Mouse (Mus musculus): Measurements from ENCODE around the gene Ddx23. TPM values are rescaled to one million over a fixed set of nuclear protein-coding genes. Genes with fewer than 3 reads are reported as not detected.

The Ddx23 gene
- total RNA-seq, 2 experiments from 2014 or later = 75.5 to 84.3 TPM

GRCm38 (mm10) chr15:98632921-98633320, 29.8 kb downstream of the Ddx23 start:
- DNase-seq = no peak

GRCm38 (mm10) chr15:98632107-98632744, 30.5 kb downstream of the Ddx23 start:
- peak; percentile 79 to 82 for DNase-seq

GRCm38 (mm10) chr15:98631493-98631892, 31.2 kb downstream of the Ddx23 start:
- peak; percentile 65 to 80 for DNase-seq

GRCm38 (mm10) chr15:98630540-98630939, 32.2 kb downstream of the Ddx23 start, which contains the start of gene Cacnb3:
Gene Cacnb3, plus strand, starts transcription at chr15:98630840.
- no peak for DNase-seq

- no peak for DNase-seq
These were observed 33.2 kb downstream of the Ddx23 start for GRCm38 (mm10) chr15:98629464-98629863.

GRCm38 (mm10) chr15:98628589-98629254, 34.0 kb downstream of the Ddx23 start:
- DNase-seq = no peak

- no peak for DNase-seq
These were observed 36.0 kb downstream of the Ddx23 start for GRCm38 (mm10) chr15:98626487-98627212.

- no peak for DNase-seq
These were observed 36.6 kb downstream of the Ddx23 start for GRCm38 (mm10) chr15:98626078-98626477.

- no peak for DNase-seq
These were observed 39.3 kb downstream of the Ddx23 start for GRCm38 (mm10) chr15:98623361-98623821.

- no peak for DNase-seq
These were observed 40.0 kb downstream of the Ddx23 start for GRCm38 (mm10) chr15:98622721-98623120.

- no peak for DNase-seq
These were observed 40.5 kb downstream of the Ddx23 start for GRCm38 (mm10) chr15:98622199-98622598.

- peak; percentile 76 to 79 for DNase-seq
These were observed 45.5 kb downstream of the Ddx23 start for GRCm38 (mm10) chr15:98617176-98617537.

GRCm38 (mm10) chr15:98616362-98617175, 46.1 kb downstream of the Ddx23 start:
- DNase-seq = no peak

- no peak for DNase-seq
These were observed 46.9 kb downstream of the Ddx23 start for GRCm38 (mm10) chr15:98615751-98616150.

- no peak for DNase-seq
These were observed 47.7 kb downstream of the Ddx23 start for GRCm38 (mm10) chr15:98614971-98615370.

- peak in 1 of 2 experiments; percentile 51 for DNase-seq
These were observed 48.1 kb downstream of the Ddx23 start for GRCm38 (mm10) chr15:98614551-98614950.

- DNase-seq = no peak
These were observed 50.5 kb downstream of the Ddx23 start for GRCm38 (mm10) chr15:98612229-98612628.

- DNase-seq = no peak
These were observed 52.5 kb downstream of the Ddx23 start for GRCm38 (mm10) chr15:98610131-98610633.

GRCm38 (mm10) chr15:98609331-98610130, 53.2 kb downstream of the Ddx23 start, which contains the start of gene Adcy6:
Gene Adcy6, minus strand, starts transcription at chr15:98610076.
- peak; percentile 84 to 89 for DNase-seq

- DNase-seq = peak in 1 of 2 experiments; percentile 35
These were observed 53.9 kb downstream of the Ddx23 start for GRCm38 (mm10) chr15:98608784-98609250.

Data from adrenal gland, postnatal 36 days (tissue).